Mouse (Mus musculus): Measurements from ENCODE around the gene Nav2.

Nav2 gene

GRCm38 (mm10) chr7:48938190-48938589 is 29.7 kb downstream of the Nav2 start:
- DNase-seq, result no peak

- DNase-seq, result no peak
Measured at GRCm38 (mm10) chr7:48948381-48949108, 40.0 kb downstream of the Nav2 start.

GRCm38 (mm10) chr7:48954501-48954900 is 46.0 kb downstream of the Nav2 start:
- DNase-seq, result no peak

- peak; percentile 95 for DNase-seq
Measured at GRCm38 (mm10) chr7:48958528-48959315, 50.2 kb downstream of the Nav2 start.

- DNase-seq, result no peak
Measured at GRCm38 (mm10) chr7:48959316-48959661, 50.8 kb downstream of the Nav2 start.

- DNase-seq, result no peak
Measured at GRCm38 (mm10) chr7:48960152-48960551, 51.6 kb downstream of the Nav2 start.

- DNase-seq, result no peak
Measured at GRCm38 (mm10) chr7:48961501-48961900, 53.0 kb downstream of the Nav2 start.

- DNase-seq, result no peak
Measured at GRCm38 (mm10) chr7:48961935-48962334, 53.4 kb downstream of the Nav2 start.

GRCm38 (mm10) chr7:48963112-48963511 is 54.6 kb downstream of the Nav2 start:
- no peak for DNase-seq

GRCm38 (mm10) chr7:48963554-48963953 is 55.0 kb downstream of the Nav2 start:
- DNase-seq, result no peak

GRCm38 (mm10) chr7:48965796-48966512 is 57.4 kb downstream of the Nav2 start:
- no peak for DNase-seq

- DNase-seq, result no peak
Measured at GRCm38 (mm10) chr7:48981013-48981412, 72.5 kb downstream of the Nav2 start.

GRCm38 (mm10) chr7:48981814-48982213 is 73.3 kb downstream of the Nav2 start:
- no peak for DNase-seq

- no peak for DNase-seq
Measured at GRCm38 (mm10) chr7:48982573-48982972, 74.1 kb downstream of the Nav2 start.

GRCm38 (mm10) chr7:48991911-48992552 is 83.5 kb downstream of the Nav2 start:
- no peak for DNase-seq

- no peak for DNase-seq
Measured at GRCm38 (mm10) chr7:48995171-48995570, 86.7 kb downstream of the Nav2 start.

- DNase-seq, result no peak
Measured at GRCm38 (mm10) chr7:48995701-48996100, 87.2 kb downstream of the Nav2 start.

GRCm38 (mm10) chr7:48996829-48997228 is 88.3 kb downstream of the Nav2 start:
- DNase-seq, result no peak

GRCm38 (mm10) chr7:48998097-48998496 is 89.6 kb downstream of the Nav2 start:
- no peak for DNase-seq

- DNase-seq, result peak; percentile 95
Measured at GRCm38 (mm10) chr7:48998595-48998994, 90.1 kb downstream of the Nav2 start.

GRCm38 (mm10) chr7:49000816-49001215 is 92.3 kb downstream of the Nav2 start:
- no peak for DNase-seq

- DNase-seq, result no peak
Measured at GRCm38 (mm10) chr7:49004402-49004801, 95.9 kb downstream of the Nav2 start.

GRCm38 (mm10) chr7:49006886-49007285 is 98.4 kb downstream of the Nav2 start:
- no peak for DNase-seq

Measured in heart, adult 11 months (tissue).